Mouse (Mus musculus) CD4-positive, CD25-positive, alpha-beta regulatory T cell, adult 4 months (primary cell): ENCODE measurements at regions not wholly inside any gene's neighbourhood (a gene's known extent, or its start where the extent isn't known, plus 50 kb on each side); places are given as distances from the start of the nearest gene placed in this dataset.

Experiments
- ATAC-seq: one replicate; pipeline ENCODE4 v1.8.0; 2017

GRCm38 (mm10) chr2:173420481-173420880 lies 101.9 kb upstream of the 1700021F07Rik start:
- ATAC-seq: no peak

- no peak for ATAC-seq
Measured at GRCm38 (mm10) chr2:173424875-173425274, 97.5 kb upstream of the 1700021F07Rik start.

GRCm38 (mm10) chr2:173425754-173426153 lies 96.6 kb upstream of the 1700021F07Rik start:
- ATAC-seq: no peak

- no peak for ATAC-seq
Measured at GRCm38 (mm10) chr2:173426191-173427065, 96.0 kb upstream of the 1700021F07Rik start.

- ATAC-seq: no peak
Measured at GRCm38 (mm10) chr2:173427888-173428450, 94.4 kb upstream of the 1700021F07Rik start.

- ATAC-seq: no peak
Measured at GRCm38 (mm10) chr2:173431841-173432240, 90.5 kb upstream of the 1700021F07Rik start.

- ATAC-seq: no peak
Measured at GRCm38 (mm10) chr2:173432258-173432657, 90.1 kb upstream of the 1700021F07Rik start.

- ATAC-seq: no peak
Measured at GRCm38 (mm10) chr2:173432886-173433624, 89.3 kb upstream of the 1700021F07Rik start.

- ATAC-seq: peak; percentile 99
Measured at GRCm38 (mm10) chr2:173436580-173436979, 85.8 kb upstream of the 1700021F07Rik start.

- no peak for ATAC-seq
Measured at GRCm38 (mm10) chr2:173439031-173439430, 83.4 kb upstream of the 1700021F07Rik start.

GRCm38 (mm10) chr2:173442056-173442455 lies 80.3 kb upstream of the 1700021F07Rik start:
- ATAC-seq: no peak

GRCm38 (mm10) chr2:173443262-173443661 lies 79.1 kb upstream of the 1700021F07Rik start:
- ATAC-seq: no peak

GRCm38 (mm10) chr2:173444386-173444785 lies 78.0 kb upstream of the 1700021F07Rik start:
- peak; percentile 76 for ATAC-seq

- ATAC-seq: no peak
Measured at GRCm38 (mm10) chr2:173445039-173445438, 77.3 kb upstream of the 1700021F07Rik start.

- peak; percentile 45 for ATAC-seq
Measured at GRCm38 (mm10) chr2:173448546-173449187, 73.7 kb upstream of the 1700021F07Rik start.

GRCm38 (mm10) chr2:173449198-173449597 lies 73.2 kb upstream of the 1700021F07Rik start:
- no peak for ATAC-seq

GRCm38 (mm10) chr2:173451993-173452481 lies 70.3 kb upstream of the 1700021F07Rik start:
- peak; percentile 82 for ATAC-seq

- ATAC-seq: no peak
Measured at GRCm38 (mm10) chr2:173452800-173453199, 69.6 kb upstream of the 1700021F07Rik start.

- no peak for ATAC-seq
Measured at GRCm38 (mm10) chr2:173453569-173454405, 68.6 kb upstream of the 1700021F07Rik start.

GRCm38 (mm10) chr2:173454741-173455140 lies 67.6 kb upstream of the 1700021F07Rik start:
- ATAC-seq: no peak

GRCm38 (mm10) chr2:173455216-173455615 lies 67.2 kb upstream of the 1700021F07Rik start:
- peak; percentile 8 for ATAC-seq

- ATAC-seq: no peak
Measured at GRCm38 (mm10) chr2:173456083-173456482, 66.3 kb upstream of the 1700021F07Rik start.
